Mouse (Mus musculus): ENCODE measurements around the gene Vars2. TPM values are rescaled to one million over a fixed set of nuclear protein-coding genes. Genes with fewer than 3 reads are reported as not detected.

The Vars2 gene
- total and polyA plus RNA-seq, 3 experiments, result 14.0 to 30.3 (median 23.0) TPM

- Histone ChIP-seq H3K36me3 (replicated peaks in 1 of 2; ENCODE audit: control insufficient read depth in 1 of 2, insufficient read depth in 1 of 2, low read length in 1 of 2) (peaks cover 12 to 16% of the 10 kb centered on the region in 2 experiments), H3K4me1 (ENCODE audit: control insufficient read depth in 1 of 2, insufficient read depth in 2 of 2) (peaks cover 5 to 28% of the 10 kb centered on the region in 2 experiments; a peak in 2 of 4 replicates), H3K9me3 (replicated peaks; ENCODE audit: low read length) (peaks cover 5% of the 10 kb centered on the region), H3K79me2 (replicated peaks; ENCODE audit: control insufficient read depth, extremely low read depth, insufficient read depth, poor library complexity, severe bottlenecking) (no peaks in the 10 kb centered on the region), H3K27ac (ENCODE audit: insufficient read depth, low read depth) (no peak overlapping the region), H3K9ac (ENCODE audit: insufficient read depth, low read depth) (no peak overlapping the region), H3K4me3 (replicated peaks in 1 of 3; ENCODE audit: low read depth in 2 of 3, low read length in 2 of 3, poor library complexity in 1 of 3) (no peak overlapping the region), H3K4me2 (ENCODE audit: insufficient read depth, low read depth, poor library complexity, severe bottlenecking) (no peak overlapping the region), H3K27me3 (replicated peaks) (peaks cover 7% of the 10 kb centered on the region)
- no peak for DNase-seq (ENCODE audit: extremely low read depth)
- dilution Hi-C loops (cut with MboI; ENCODE audit: extremely low pct_ligation_motif_present, extremely low pct_unique_long_range_greater_than_20kb, low sequenced_read_pairs), result no loop called here
- in situ Hi-C loops (cut with MboI; ENCODE audit: low pct_ligation_motif_present, low pct_unique_long_range_greater_than_20kb, low sequenced_read_pairs), result no loop called here
- TF ChIP-seq ZC3H11A (IDR thresholded peaks at IDR 0.05; ENCODE audit: low read depth, low read length) (no peak), GABPA (IDR thresholded peaks at IDR 0.05; ENCODE audit: insufficient replicate concordance, low read depth, low read length) (no peak), MEF2A (IDR thresholded peaks at IDR 0.05; ENCODE audit: borderline replicate concordance, low read depth, low read length) (no peak), MAFK (IDR thresholded peaks at IDR 0.05; ENCODE audit: insufficient replicate concordance, low read length) (no peak), IRF4 (IDR thresholded peaks at IDR 0.05; ENCODE audit: low read depth, low read length) (no peak), MYC (IDR thresholded peaks at IDR 0.05; ENCODE audit: low read depth, low read length) (no peak), UBTF (IDR thresholded peaks at IDR 0.05; ENCODE audit: low read depth, low read length) (no peak), RCOR1 (conservative IDR thresholded peaks at IDR 0.05; ENCODE audit: low read depth, low read length) (no peak), POLR2A (IDR thresholded peaks at IDR 0.05; ENCODE audit: low read depth, low read length) (no peak), NRF1 (IDR thresholded peaks at IDR 0.05; ENCODE audit: low read depth, low read length) (no peak), NELFE (IDR thresholded peaks at IDR 0.05; ENCODE audit: low read depth, low read length) (no peak), USF2 (conservative IDR thresholded peaks at IDR 0.05; ENCODE audit: low read depth, low read length) (no peak), ZNF384 (IDR thresholded peaks at IDR 0.05; ENCODE audit: low read depth, low read length) (no peak), RAD21 (IDR thresholded peaks at IDR 0.05; ENCODE audit: low read depth, low read length) (no peak), ETS1 (conservative IDR thresholded peaks at IDR 0.05; ENCODE audit: low read depth, low read length) (no peak), MXI1 (IDR thresholded peaks at IDR 0.05; ENCODE audit: low read depth, low read length) (no peak), USF1 (IDR thresholded peaks at IDR 0.05; ENCODE audit: low read depth, low read length) (no peak), KAT2A (IDR thresholded peaks at IDR 0.05; ENCODE audit: insufficient replicate concordance, low read length) (no peak), ELF1 (IDR thresholded peaks at IDR 0.05; ENCODE audit: low read depth, low read length) (no peak)
Observed at GRCm38 (mm10) chr17:35691811-35692210, 24.4 kb upstream of the Vars2 start.

- Histone ChIP-seq H3K79me2 (replicated peaks; ENCODE audit: control insufficient read depth, extremely low read depth, insufficient read depth, poor library complexity, severe bottlenecking) (no peaks in the 10 kb centered on the region), H3K4me1 (ENCODE audit: control insufficient read depth in 1 of 2, insufficient read depth in 2 of 2) (peaks cover 5 to 28% of the 10 kb centered on the region in 2 experiments; a peak in 2 of 4 replicates), H3K27ac (ENCODE audit: insufficient read depth, low read depth) (no peak overlapping the region), H3K36me3 (replicated peaks in 1 of 2; ENCODE audit: control insufficient read depth in 1 of 2, insufficient read depth in 1 of 2, low read length in 1 of 2) (peaks cover 13 to 32% of the 10 kb centered on the region in 2 experiments), H3K4me2 (ENCODE audit: insufficient read depth, low read depth, poor library complexity, severe bottlenecking) (no peak overlapping the region), H3K4me3 (replicated peaks in 1 of 3; ENCODE audit: low read depth in 2 of 3, low read length in 2 of 3, poor library complexity in 1 of 3) (no peak overlapping the region), H3K9ac (ENCODE audit: insufficient read depth, low read depth) (no peak overlapping the region), H3K27me3 (replicated peaks) (no peaks in the 10 kb centered on the region), H3K9me3 (replicated peaks; ENCODE audit: low read length) (no peaks in the 10 kb centered on the region)
- dilution Hi-C loops (cut with MboI; ENCODE audit: extremely low pct_ligation_motif_present, extremely low pct_unique_long_range_greater_than_20kb, low sequenced_read_pairs), result no loop called here
- no peak for DNase-seq (ENCODE audit: extremely low read depth)
- TF ChIP-seq MXI1 (IDR thresholded peaks at IDR 0.05; ENCODE audit: low read depth, low read length) (no peak), CHD1 (IDR thresholded peaks at IDR 0.05; ENCODE audit: low read depth, low read length) (no peak)
- in situ Hi-C loops (cut with MboI; ENCODE audit: low pct_ligation_motif_present, low pct_unique_long_range_greater_than_20kb, low sequenced_read_pairs), result no loop called here
Observed at GRCm38 (mm10) chr17:35689936-35690645, 22.7 kb upstream of the Vars2 start.
